Mouse (Mus musculus) bone marrow, adult 2 months (tissue): Measurements from ENCODE around the gene Manf.

Experiments used
- CTCF ChIP-seq: fragments of 200-500 bp; IDR thresholded peaks from 2 replicates; pipeline ENCODE4 v1.5.1; 2011; ENCODE audit warnings: low read length, control low read depth; ENCODE audit not compliant: control insufficient read depth, insufficient read depth
- POLR2A ChIP-seq: fragments of 200-500 bp; IDR thresholded peaks from 2 replicates; pipeline ENCODE4 v1.6.1; 2011; ENCODE audit warnings: low read depth, mild to moderate bottlenecking, control low read depth, low read length, borderline replicate concordance; ENCODE audit not compliant: control insufficient read depth

- TF ChIP-seq POLR2A: no peak
- no peak for TF ChIP-seq CTCF
Observed at GRCm38 (mm10) chr9:106892552-106892875, 735 bp upstream of the Manf start.
